Mouse (Mus musculus) liver, embryonic 14.5 days (tissue): ENCODE measurements around the gene Fzr1. TPM values are rescaled to one million over a fixed set of nuclear protein-coding genes. Genes with fewer than 3 reads are reported as not detected.
A peak's percentile ranks its signal among the peaks of the same experiment; 100 is the strongest.

Source experiments
- ATAC-seq: fragments of 200-750 bp; cut with Nextera tagmentation; 2 replicates; pipeline ENCODE4 v1.8.0; 2017; ENCODE audit warnings: moderate number of reproducible peaks, mild to moderate bottlenecking, moderate library complexity; ENCODE audit not compliant: insufficient read depth
- DNase-seq, 3 experiments: peaks; one replicate each; pipeline ENCODE4 v3.0.0-alpha.2; 2012 to 2013; ENCODE audit warnings: low read depth in 3 of 3, low spot score in 3 of 3
- H3K27ac ChIP-seq: fragments of 300-500 bp; sonication (generic); 2 replicates; pipeline ENCODE4 v1.5.1; 2014; ENCODE audit warnings: moderate library complexity, mild to moderate bottlenecking, control low read depth, inconsistent platforms
- H3K27me3 ChIP-seq: fragments of 300-500 bp; sonication (generic); 2 replicates; pipeline ENCODE4 v1.6.1; 2014; ENCODE audit warnings: mild to moderate bottlenecking, low read length, moderate library complexity; ENCODE audit not compliant: control insufficient read depth, insufficient read depth
- H3K36me3 ChIP-seq: fragments of 300-500 bp; sonication (generic); replicated peaks from 2 replicates; pipeline ENCODE4 v1.6.1; 2014; ENCODE audit warnings: low read depth; ENCODE audit not compliant: control insufficient read depth, insufficient read depth
- H3K4me1 ChIP-seq, 2 experiments: fragments of 200-500 bp in 1 of 2; fragments of 300-500 bp in 1 of 2; sonication (generic) in 1 of 2; replicated peaks; 2 replicates each; pipeline ENCODE4 v1.6.1; 2012 to 2014; ENCODE audit warnings: antibody characterized with exemption in 1 of 2, inconsistent platforms in 1 of 2, low read length in 1 of 2; ENCODE audit not compliant: control insufficient read depth in 2 of 2, insufficient read depth in 2 of 2
- H3K4me2 ChIP-seq: fragments of 300-500 bp; sonication (generic); 2 replicates; pipeline ENCODE4 v1.6.1; 2014; ENCODE audit warnings: low read depth, mild to moderate bottlenecking, control low read depth, moderate library complexity
- H3K4me3 ChIP-seq, 2 experiments: fragments of 200-500 bp in 1 of 2; fragments of 300-500 bp in 1 of 2; sonication (generic) in 1 of 2; 2 replicates each; pipeline ENCODE4 v1.5.1; 2012 to 2014; ENCODE audit warnings: low read depth in 2 of 2, low read length in 2 of 2, mild to moderate bottlenecking in 2 of 2, control low read depth in 1 of 2, inconsistent platforms in 1 of 2, moderate library complexity in 1 of 2; ENCODE audit not compliant: insufficient read depth in 1 of 2
- H3K9ac ChIP-seq: fragments of 300-500 bp; sonication (generic); replicated peaks from 2 replicates; pipeline ENCODE4 v1.6.1; 2014; ENCODE audit warnings: mild to moderate bottlenecking, control low read depth, moderate library complexity
- H3K9me3 ChIP-seq: fragments of 300-500 bp; sonication (generic); 2 replicates; pipeline ENCODE4 v1.6.1; 2016; ENCODE audit warnings: low read length, mixed read lengths; ENCODE audit not compliant: control insufficient read depth
- CTCF ChIP-seq: IDR thresholded peaks from 2 replicates; pipeline ENCODE4 v1.5.1; 2016; ENCODE audit warnings: antibody characterized with exemption, low read depth, control low read depth
- EP300 ChIP-seq: IDR thresholded peaks from 2 replicates; pipeline ENCODE4 v1.6.1; 2016; ENCODE audit warnings: antibody characterized with exemption, low read depth
- WGBS: fragments of 180-500 bp; shearing (Covaris S2); extraction: QIAGEN DNeasy Blood & Tissue Kit; methylation state at CpG from one replicate; pipeline ENCODE4 v1.1.7; 2014; ENCODE audit not compliant: insufficient replicate concordance; 5-methylcytosine and 5-hydroxymethylcytosine counted together
- polyA plus RNA-seq, 2 experiments: library from polyadenylated mRNA; depleted of rRNA in 1 of 2; stranded (reverse) in 1 of 2; unstranded in 1 of 2; fragments of >200 nt; fragmentation: Nextera tagmentation in 1 of 2; extraction: Ambion mirVana in 1 of 2; gene quantifications; 2 replicates each; pipeline versions ENCODE4 v1.2.1 to v1.2.3; 2012 to 2014

Gene Fzr1
- polyA plus RNA-seq, 2 experiments = 73.1 to 80.5 TPM

GRCm38 (mm10) chr10:81396749-81397148, 18.4 kb upstream of the Fzr1 start:
- TF ChIP-seq EP300 (no peak), CTCF (no peak)
- 74% methylated on average over 5 of the region's 5 CpGs for WGBS
- Histone ChIP-seq H3K9me3 (no peaks in the 10 kb centered on the region), H3K4me1 (peaks cover 5 to 11% of the 10 kb centered on the region in 2 experiments), H3K9ac (no peak overlapping the region), H3K36me3 (no peaks in the 10 kb centered on the region; the same call in 1 of the 2 replicates), H3K4me3 (no peak overlapping the region), H3K27me3 (no peaks in the 10 kb centered on the region), H3K4me2 (no peak overlapping the region), H3K27ac (no peak overlapping the region)
- DNase-seq (no peak), ATAC-seq (no peak)

DNA sequence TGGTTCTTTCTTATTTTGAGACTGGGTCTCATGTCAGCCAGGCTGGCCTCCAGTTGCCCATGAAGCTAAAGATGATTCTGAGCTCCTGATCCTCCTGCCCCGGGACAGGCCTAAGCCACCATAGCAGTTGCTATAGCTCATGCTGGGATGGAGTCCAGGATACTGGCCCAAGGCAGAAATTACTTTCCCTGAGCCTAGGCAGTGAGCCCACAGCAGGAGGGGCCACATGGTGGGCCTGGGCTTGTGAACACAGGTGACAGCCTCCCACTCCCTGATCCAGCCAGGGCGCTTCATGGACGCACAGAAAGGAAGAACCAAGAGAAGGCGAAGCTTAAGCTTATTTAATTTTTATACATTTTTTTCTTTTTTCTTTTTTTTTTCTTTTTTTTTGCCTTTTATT, 17.5 kb upstream of the Fzr1 start:
- DNase-seq (no peak), ATAC-seq (no peak)
- H3K9me3 ChIP-seq = no peaks in the 10 kb centered on the region
- no peaks in the 10 kb centered on the region for H3K27me3 ChIP-seq
- H3K27ac ChIP-seq = no peak overlapping the region
- no peak overlapping the region for H3K4me2 ChIP-seq
- H3K4me1 ChIP-seq = peaks cover 2 to 5% of the 10 kb centered on the region in 2 experiments; a peak in 3 of 4 replicates
- no peaks in the 10 kb centered on the region; the same call in 1 of the 2 replicates for H3K36me3 ChIP-seq
- H3K9ac ChIP-seq = no peak overlapping the region
- WGBS = 82% methylated on average over 4 of the region's 4 CpGs
- H3K4me3 ChIP-seq = no peak overlapping the region
- TF ChIP-seq CTCF = no peak
- TF ChIP-seq EP300 = no peak

- DNase-seq = peak in 1 of 3 experiments; percentile 53
- ATAC-seq = no peak
- Histone ChIP-seq H3K36me3 (no peaks in the 10 kb centered on the region), H3K4me3 (no peak overlapping the region), H3K27me3 (no peaks in the 10 kb centered on the region), H3K9ac (no peak overlapping the region), H3K27ac (no peak overlapping the region), H3K4me2 (no peak overlapping the region), H3K4me1 (peaks cover 2 to 5% of the 10 kb centered on the region in 2 experiments; a peak in 3 of 4 replicates), H3K9me3 (no peaks in the 10 kb centered on the region)
- WGBS = 4% methylated on average over 5 of the region's 5 CpGs
- TF ChIP-seq CTCF (peak; percentile 98), EP300 (no peak)
Measured at GRCm38 (mm10) chr10:81395127-81395526, 16.8 kb upstream of the Fzr1 start.

DNA sequence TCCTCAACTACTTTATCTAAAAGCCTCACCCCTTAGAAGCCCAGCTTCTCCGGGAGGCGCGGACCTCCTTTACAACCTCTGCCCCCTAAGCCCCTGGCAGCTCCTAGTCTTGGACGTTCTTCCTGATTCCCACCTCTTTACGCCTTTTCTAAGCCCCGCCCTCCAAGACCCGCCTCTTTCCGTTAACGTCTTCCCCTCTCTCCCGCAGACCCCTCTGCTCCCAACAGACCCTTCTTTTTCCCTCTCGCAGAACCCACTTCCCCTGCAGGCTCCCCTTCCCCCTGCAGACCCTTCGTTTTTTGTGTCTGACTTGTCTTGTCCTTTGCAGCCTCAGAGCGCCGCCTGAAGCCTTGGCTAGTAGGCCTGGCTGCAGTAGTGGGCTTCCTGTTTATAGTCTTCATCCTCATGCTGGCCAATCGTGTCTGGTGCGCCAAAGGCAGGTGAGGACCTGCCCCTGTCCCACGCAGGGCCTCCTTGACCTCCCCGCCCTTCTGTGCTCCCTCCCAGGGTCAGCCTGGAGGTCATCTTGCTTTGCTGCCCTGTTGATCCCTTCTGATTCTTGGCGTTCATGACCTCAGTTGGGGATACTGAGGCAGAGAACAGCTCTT, 15.2 kb upstream of the Fzr1 start:
- TF ChIP-seq EP300 (no peak), CTCF (no peak)
- Histone ChIP-seq H3K9ac (peak overlapping the region; percentile 37; the same call in 1 of the 2 replicates), H3K27ac (no peak overlapping the region), H3K36me3 (no peaks in the 10 kb centered on the region), H3K27me3 (no peaks in the 10 kb centered on the region), H3K4me2 (peak overlapping the region; percentile 65), H3K4me3 (peak overlapping the region; percentile 41), H3K9me3 (no peaks in the 10 kb centered on the region), H3K4me1 (peaks cover 2 to 5% of the 10 kb centered on the region in 2 experiments; a peak in 3 of 4 replicates)
- ATAC-seq (no peak), DNase-seq (no peak)
- 5% methylated on average over 19 of the region's 19 CpGs for WGBS

- 49% methylated on average over 14 of the region's 14 CpGs for WGBS
- ATAC-seq (no peak; the same call in 1 of the 2 replicates), DNase-seq (no peak)
- no peaks in the 10 kb centered on the region for H3K9me3 ChIP-seq
- peaks cover 2 to 5% of the 10 kb centered on the region in 2 experiments; a peak in 3 of 4 replicates for H3K4me1 ChIP-seq
- no peaks in the 10 kb centered on the region for H3K27me3 ChIP-seq
- H3K9ac ChIP-seq = peak within 1 kb of the TSS; percentile 37; the same call in 1 of the 2 replicates
- no peak within 1 kb of the TSS for H3K27ac ChIP-seq
- TF ChIP-seq CTCF (no peak), EP300 (no peak)
- peak within 1 kb of the TSS; percentile 41 for H3K4me3 ChIP-seq
- H3K4me2 ChIP-seq = peak within 1 kb of the TSS; percentile 65
- peaks cover 4% of the 10 kb centered on the region; the same call in 1 of the 2 replicates for H3K36me3 ChIP-seq
Measured at GRCm38 (mm10) chr10:81392781-81393185, 14.5 kb upstream of the Fzr1 start, which contains the start of gene Smim24. Smim24 (plus strand) TSS chr10:81393051.
